Mouse (Mus musculus) cerebellum, adult 2 months (tissue): ENCODE results near the gene Sec16a.

Experiments
- CTCF ChIP-seq: fragments of 200-500 bp; IDR thresholded peaks from 2 replicates; pipeline ENCODE4 v1.5.1; 2011; ENCODE audit warnings: low read depth, mild to moderate bottlenecking, control low read depth, low read length, moderate library complexity, borderline replicate concordance; ENCODE audit not compliant: insufficient read depth
- POLR2A ChIP-seq: fragments of 200-500 bp; IDR thresholded peaks from 2 replicates; pipeline ENCODE4 v1.6.1; 2011; ENCODE audit warnings: low read length, control low read depth, borderline replicate concordance; ENCODE audit not compliant: insufficient read depth

DNA sequence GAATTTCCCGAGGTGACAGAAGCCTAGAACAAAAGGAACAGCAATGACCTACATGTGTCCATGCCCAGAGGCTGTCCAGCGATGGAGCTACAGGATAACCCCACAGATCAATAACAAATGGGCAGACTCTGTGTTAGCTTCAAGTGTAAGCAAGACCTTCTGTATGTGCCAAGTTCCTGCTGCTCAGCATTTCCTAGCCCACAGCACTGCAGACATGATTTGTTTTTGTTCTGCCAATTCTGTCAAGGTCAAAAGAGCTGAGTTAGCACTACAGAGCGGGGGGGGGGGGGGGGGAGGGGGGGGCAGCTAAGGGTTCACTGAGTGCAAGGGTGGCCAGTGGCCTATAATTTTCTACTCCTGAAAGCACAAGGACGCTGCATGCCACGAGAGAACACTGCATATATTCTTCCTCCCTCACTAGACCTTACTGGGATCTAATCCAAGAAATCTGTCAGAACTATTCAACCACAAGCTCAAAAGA is 34.0 kb downstream of the Sec16a start:
- TF ChIP-seq CTCF (no peak), POLR2A (no peak)
